Mouse (Mus musculus): Measurements from ENCODE around the gene Pitx2.

GRCm38 (mm10) chr3:129200501-129200890, 818 bp downstream of the Pitx2 start:
- TF ChIP-seq CTCF (IDR thresholded peaks at IDR 0.05; ENCODE audit: extremely low read depth, insufficient read length, insufficient replicate concordance, low read depth, low read length) (no peak), POLR2A (IDR thresholded peaks at IDR 0.05; ENCODE audit: low read depth, low read length) (no peak)

All from small intestine, adult 2 months (tissue).